Mouse (Mus musculus) thymus, postnatal 0 days (tissue): Measurements from ENCODE around the gene Olfr1002. TPM values are rescaled to one million over a fixed set of nuclear protein-coding genes. Genes with fewer than 3 reads are reported as not detected.
"Not testable (repeated sequence)": the region's sequence is repeated elsewhere in the genome, so short reads cannot be mapped to it uniquely, and the experiment has no call there.

Experiments
- DNase-seq: peaks from one replicate; pipeline ENCODE4 v3.0.0-alpha.2; 2015; ENCODE audit warnings: low spot score
- polyA plus RNA-seq: library from polyadenylated mRNA; unstranded; fragments of >200 nt; fragmentation: Nextera tagmentation; extraction: Ambion mirVana; gene quantifications from 2 replicates; pipeline ENCODE4 v1.2.1, GENCODE M21; 2015

The Olfr1002 gene
- polyA plus RNA-seq: not detected in 2 replicates

GRCm38 (mm10) chr2:85650604-85651003 lies at the start of gene Olfr1002:
Gene Olfr1002, minus strand, starts transcription at chr2:85650704.
- no peak for DNase-seq

GRCm38 (mm10) chr2:85689131-85689530 lies 38.6 kb upstream of the Olfr1002 start, which contains the start of gene Olfr1008:
Gene Olfr1008, plus strand, starts transcription at chr2:85689431.
- no peak for DNase-seq

GRCm38 (mm10) chr2:85678667-85679066 lies 28.2 kb upstream of the Olfr1002 start, which contains the start of gene Olfr1006:
Gene Olfr1006, minus strand, starts transcription at chr2:85678767.
- no peak for DNase-seq

- not testable (repeated sequence) for DNase-seq
Observed at GRCm38 (mm10) chr2:85664355-85664754, 13.9 kb upstream of the Olfr1002 start, which contains the start of gene Olfr154. Gene Olfr154, minus strand, starts transcription at chr2:85664455.

- DNase-seq: no peak
Observed at GRCm38 (mm10) chr2:85611803-85612202, 38.7 kb downstream of the Olfr1002 start, which contains the start of gene Olfr1000. Gene Olfr1000, minus strand, starts transcription at chr2:85611903.

Other genes starting within 250 kb of the Olfr1002 start
- gene Olfr992, start 241.2 kb downstream of the Olfr1002 start, polyA plus RNA-seq: not detected in 2 replicates
- not detected in 2 replicates for gene Olfr993, start 235.8 kb downstream of the Olfr1002 start, polyA plus RNA-seq
- gene Olfr994, start 214.3 kb downstream of the Olfr1002 start, polyA plus RNA-seq: not detected in 2 replicates
- gene Olfr995, start 207.1 kb downstream of the Olfr1002 start, polyA plus RNA-seq: not detected in 2 replicates
- 1.6 and 1.8 TPM in 2 replicates for gene 4833423E24Rik, start 131.7 kb downstream of the Olfr1002 start, polyA plus RNA-seq
- not detected in 2 replicates for gene Olfr996, start 71.5 kb downstream of the Olfr1002 start, polyA plus RNA-seq
- not detected in 2 replicates for gene Olfr998, start 61.8 kb downstream of the Olfr1002 start, polyA plus RNA-seq
- gene Olfr1000, start 38.8 kb downstream of the Olfr1002 start, polyA plus RNA-seq: not detected in 2 replicates
- gene Olfr154, start 13.8 kb upstream of the Olfr1002 start, polyA plus RNA-seq: not detected in 2 replicates
- gene Olfr1006, start 28.1 kb upstream of the Olfr1002 start, polyA plus RNA-seq: not detected in 2 replicates
- gene Olfr1008, start 38.7 kb upstream of the Olfr1002 start, polyA plus RNA-seq: not detected in 2 replicates
- not detected in 2 replicates for gene Olfr1009, start 64.7 kb upstream of the Olfr1002 start, polyA plus RNA-seq
- gene Olfr1012, start 112.1 kb upstream of the Olfr1002 start, polyA plus RNA-seq: not detected in 2 replicates
- not detected in 2 replicates for gene Olfr1013, start 116.4 kb upstream of the Olfr1002 start, polyA plus RNA-seq
- not detected in 2 replicates for gene Olfr1014, start 122.0 kb upstream of the Olfr1002 start, polyA plus RNA-seq
- gene Olfr1015, start 131.3 kb upstream of the Olfr1002 start, polyA plus RNA-seq: not detected in 2 replicates
- gene Olfr1016, start 151.8 kb upstream of the Olfr1002 start, polyA plus RNA-seq: not detected in 2 replicates
- gene Olfr1018, start 167.8 kb upstream of the Olfr1002 start, polyA plus RNA-seq: not detected in 2 replicates
- not detected in 2 replicates for gene Olfr1019, start 194.8 kb upstream of the Olfr1002 start, polyA plus RNA-seq
- not detected in 2 replicates for gene Olfr1020, start 196.3 kb upstream of the Olfr1002 start, polyA plus RNA-seq
- gene Olfr1022, start 217.9 kb upstream of the Olfr1002 start, polyA plus RNA-seq: not detected in 2 replicates
- not detected in 2 replicates for gene Olfr1023, start 234.9 kb upstream of the Olfr1002 start, polyA plus RNA-seq